Mouse (Mus musculus) kidney, adult 2 months (tissue): ENCODE measurements around the gene Cdk16. TPM values are rescaled to one million over a fixed set of nuclear protein-coding genes. Genes with fewer than 3 reads are reported as not detected.

Experiments used
- DNase-seq: peaks from one replicate; pipeline ENCODE4 v3.0.0; 2021
- H3K27ac ChIP-seq: fragments of 200-500 bp; 2 replicates; pipeline ENCODE4 v1.5.1; 2012; ENCODE audit warnings: low read depth, low read length, control low read depth, inconsistent platforms; ENCODE audit not compliant: insufficient read depth
- H3K27me3 ChIP-seq: fragments of 200-500 bp; replicated peaks from 2 replicates; pipeline ENCODE4 v1.6.1; 2012; ENCODE audit warnings: mild to moderate bottlenecking, moderate library complexity, low read length, inconsistent platforms; ENCODE audit not compliant: control insufficient read depth, insufficient read depth
- H3K36me3 ChIP-seq: fragments of 200-500 bp; 2 replicates; pipeline ENCODE4 v1.6.1; 2012; ENCODE audit warnings: mild to moderate bottlenecking, moderate library complexity, low read length, inconsistent platforms; ENCODE audit not compliant: control insufficient read depth, insufficient read depth
- H3K4me1 ChIP-seq: fragments of 200-500 bp; 2 replicates; pipeline ENCODE4 v1.6.1; 2011; ENCODE audit warnings: low read length; ENCODE audit not compliant: control insufficient read depth, insufficient read depth
- H3K4me3 ChIP-seq: fragments of 200-500 bp; 2 replicates; pipeline ENCODE4 v1.5.1; 2011; ENCODE audit warnings: mild to moderate bottlenecking, low read depth, low read length, control low read depth; ENCODE audit not compliant: insufficient read depth
- CTCF ChIP-seq: fragments of 200-500 bp; conservative IDR thresholded peaks from 2 replicates; pipeline ENCODE4 v1.5.1; 2011; ENCODE audit warnings: low read depth, mild to moderate bottlenecking, control low read depth, low read length, moderate library complexity, mixed read lengths; ENCODE audit not compliant: insufficient read depth, insufficient read length
- POLR2A ChIP-seq: fragments of 200-500 bp; IDR thresholded peaks from one replicate; pipeline ENCODE4 v1.6.1; 2011; ENCODE audit warnings: low read depth, low read length, control low read depth
- WGBS: fragments of 180-500 bp; shearing (Covaris S2); methylation state at CpG from one replicate; pipeline ENCODE4 v1.1.7; 2018; 5-methylcytosine and 5-hydroxymethylcytosine counted together
- polyA plus RNA-seq: library from polyadenylated mRNA; depleted of rRNA; stranded (reverse); fragments of >200 nt; gene quantifications from 2 replicates; pipeline ENCODE4 v1.2.3, GENCODE M21; 2012

Gene Cdk16
- polyA plus RNA-seq, 1 experiment: 148 TPM

DNA sequence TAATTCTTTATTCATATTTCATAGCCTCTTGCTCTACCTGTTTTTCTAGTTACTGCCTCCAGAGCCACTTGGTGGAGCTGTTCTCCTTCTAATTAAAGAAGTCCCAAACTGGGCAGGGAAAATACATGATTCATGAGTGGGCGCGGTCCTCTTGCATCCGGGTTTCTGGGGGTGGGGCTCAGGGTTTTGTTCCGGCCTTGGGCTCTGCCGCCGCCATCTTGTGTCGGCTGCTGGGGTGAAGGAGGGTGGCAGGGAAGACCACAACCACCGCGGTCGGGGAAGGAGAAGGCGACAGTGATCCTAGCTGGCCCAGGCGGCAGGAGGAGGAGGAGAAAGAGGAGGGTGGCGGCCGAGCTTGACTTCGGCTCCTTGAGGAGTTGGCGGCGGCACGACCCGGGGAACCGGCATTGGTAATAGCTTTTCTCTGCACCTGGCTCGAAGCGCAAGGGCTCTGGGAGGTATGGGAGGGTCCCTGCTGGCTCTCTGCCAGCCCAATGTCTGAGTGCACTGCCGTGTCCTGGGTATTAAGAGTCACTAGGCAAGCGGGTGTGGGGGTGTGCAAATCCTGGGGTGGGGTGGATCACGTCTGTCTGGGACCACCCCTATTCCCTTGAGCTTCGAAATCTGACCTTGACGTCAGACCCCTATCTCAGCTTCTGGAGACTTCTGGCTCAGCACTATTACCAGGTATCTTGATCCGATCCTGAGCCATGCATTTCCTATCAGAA lies 24.9 kb upstream of the Cdk16 start:
- H3K4me1 ChIP-seq: peaks cover 3% of the 10 kb centered on the region; the same call in 1 of the 2 replicates
- under 1% methylated on average over 19 of the region's 28 CpGs for WGBS
- H3K4me3 ChIP-seq: peak overlapping the region; percentile 96
- peak; percentile 94 for DNase-seq
- no peaks in the 10 kb centered on the region for H3K36me3 ChIP-seq
- peak overlapping the region; percentile 90 for H3K27ac ChIP-seq
- TF ChIP-seq POLR2A: peak; percentile 37
- TF ChIP-seq CTCF: peak; percentile 33
- no peaks in the 10 kb centered on the region for H3K27me3 ChIP-seq

DNA sequence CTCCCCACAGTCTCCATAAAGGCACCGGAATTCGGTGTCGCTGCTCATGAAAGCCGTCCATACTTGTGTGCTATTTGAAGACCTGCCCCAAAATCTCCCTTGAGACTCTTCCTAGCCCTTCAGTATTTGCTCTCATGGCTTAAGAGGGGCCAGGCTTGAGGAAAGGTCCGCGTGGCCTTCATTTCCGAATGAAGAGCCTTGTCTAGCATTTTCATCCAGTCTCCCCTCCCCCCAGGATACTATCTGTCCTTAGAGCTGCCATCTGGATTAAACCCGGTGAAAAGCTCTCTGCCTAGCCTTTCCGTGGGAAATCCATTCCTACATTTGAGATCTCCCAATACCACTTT lies 24.3 kb upstream of the Cdk16 start:
- TF ChIP-seq POLR2A (no peak), CTCF (no peak)
- H3K4me3 ChIP-seq: peak overlapping the region; percentile 96
- peak; percentile 19 for DNase-seq
- peaks cover 3% of the 10 kb centered on the region; the same call in 1 of the 2 replicates for H3K4me1 ChIP-seq
- H3K27me3 ChIP-seq: no peaks in the 10 kb centered on the region
- no peaks in the 10 kb centered on the region for H3K36me3 ChIP-seq
- H3K27ac ChIP-seq: peak overlapping the region; percentile 90; the same call in 1 of the 2 replicates
- 0% methylated on average over 9 of the region's 9 CpGs for WGBS

DNA sequence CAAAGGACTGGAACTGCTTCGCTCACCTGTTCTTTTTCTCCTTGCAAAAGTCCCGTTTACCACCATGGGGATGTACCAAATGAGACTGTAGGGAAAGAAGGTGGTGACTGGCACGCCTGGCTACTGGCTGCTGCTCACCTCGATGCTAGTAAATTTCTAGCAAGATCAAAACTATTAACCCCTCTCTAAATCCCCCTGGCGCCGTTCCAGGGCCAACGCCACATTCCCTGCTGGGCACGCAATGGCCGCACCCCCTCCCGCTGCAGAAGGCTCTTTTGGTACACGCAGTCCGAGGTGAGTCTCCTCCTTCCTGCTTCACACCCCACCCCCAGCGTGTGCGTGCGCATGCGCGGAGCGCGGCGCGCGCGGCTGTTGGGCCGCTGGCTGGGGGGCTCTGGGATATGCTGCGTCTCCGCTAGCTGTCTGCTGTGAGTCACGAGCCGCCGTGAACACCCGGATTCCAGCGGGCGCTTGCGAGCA lies 354 bp downstream of the Cdk16 start:
- Histone ChIP-seq H3K4me3 (peak overlapping the region; percentile 97), H3K27ac (peak overlapping the region; percentile 92), H3K27me3 (no peaks in the 10 kb centered on the region), H3K36me3 (no peaks in the 10 kb centered on the region), H3K4me1 (peaks cover 7% of the 10 kb centered on the region; the same call in 1 of the 2 replicates)
- peak; percentile 28 for TF ChIP-seq POLR2A
- TF ChIP-seq CTCF: no peak
- under 1% methylated on average over 33 of the region's 33 CpGs for WGBS
- peak; percentile 87 for DNase-seq

DNA sequence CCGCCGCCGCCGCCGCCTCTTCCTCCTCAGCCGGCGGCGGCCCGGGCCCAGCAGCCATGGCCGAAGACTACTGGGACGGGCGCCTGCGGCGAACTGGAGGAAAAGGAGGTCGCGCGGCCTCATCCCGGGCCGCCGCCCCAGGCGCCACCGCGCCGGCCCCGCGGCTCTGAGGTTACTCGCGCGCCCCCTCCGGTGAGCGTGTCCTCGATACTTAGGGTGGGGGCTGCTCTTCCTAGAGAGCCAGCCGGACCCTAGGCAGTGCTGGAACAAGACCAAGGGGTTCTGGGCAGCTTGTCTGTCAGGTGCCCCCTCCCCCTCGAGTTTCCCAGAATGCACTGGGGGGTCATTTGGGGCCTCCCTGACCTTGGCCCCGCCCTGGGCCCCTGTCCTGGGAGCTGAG lies 861 bp downstream of the Cdk16 start:
- TF ChIP-seq POLR2A: no peak
- TF ChIP-seq CTCF: no peak
- H3K27ac ChIP-seq: peak overlapping the region; percentile 21
- H3K4me3 ChIP-seq: peak overlapping the region; percentile 97
- DNase-seq: peak; percentile 66
- H3K4me1 ChIP-seq: peaks cover 7% of the 10 kb centered on the region; the same call in 1 of the 2 replicates
- no peaks in the 10 kb centered on the region for H3K27me3 ChIP-seq
- 0% methylated on average over 13 of the region's 35 CpGs for WGBS
- no peaks in the 10 kb centered on the region for H3K36me3 ChIP-seq

DNA sequence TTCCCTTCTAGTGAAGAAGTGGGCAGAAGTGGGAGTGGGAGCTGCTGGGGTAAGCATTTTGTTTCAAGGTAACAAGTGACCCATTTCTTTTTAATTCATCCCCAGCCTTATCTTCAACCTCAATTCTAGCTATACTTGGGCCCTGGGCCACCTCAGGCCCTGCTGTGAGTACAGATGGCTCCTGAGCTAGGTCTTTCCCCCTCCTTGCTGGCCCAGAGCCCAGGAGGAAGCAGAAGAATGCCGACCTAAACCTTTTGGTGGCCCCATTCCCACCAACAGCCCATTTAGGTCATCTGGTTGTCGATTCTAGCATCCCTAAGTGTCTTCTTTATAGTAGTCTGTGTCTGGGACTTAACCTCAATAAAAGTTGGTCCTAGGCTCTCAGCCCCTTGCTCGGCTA lies 3.8 kb downstream of the Cdk16 start:
- Histone ChIP-seq H3K27ac (no peak overlapping the region), H3K4me3 (no peak overlapping the region), H3K4me1 (peaks cover 7% of the 10 kb centered on the region; the same call in 1 of the 2 replicates), H3K27me3 (no peaks in the 10 kb centered on the region), H3K36me3 (no peaks in the 10 kb centered on the region)
- WGBS: 26% methylated on average over 3 of the region's 3 CpGs
- no peak for DNase-seq
- TF ChIP-seq CTCF: no peak
- no peak for TF ChIP-seq POLR2A

DNA sequence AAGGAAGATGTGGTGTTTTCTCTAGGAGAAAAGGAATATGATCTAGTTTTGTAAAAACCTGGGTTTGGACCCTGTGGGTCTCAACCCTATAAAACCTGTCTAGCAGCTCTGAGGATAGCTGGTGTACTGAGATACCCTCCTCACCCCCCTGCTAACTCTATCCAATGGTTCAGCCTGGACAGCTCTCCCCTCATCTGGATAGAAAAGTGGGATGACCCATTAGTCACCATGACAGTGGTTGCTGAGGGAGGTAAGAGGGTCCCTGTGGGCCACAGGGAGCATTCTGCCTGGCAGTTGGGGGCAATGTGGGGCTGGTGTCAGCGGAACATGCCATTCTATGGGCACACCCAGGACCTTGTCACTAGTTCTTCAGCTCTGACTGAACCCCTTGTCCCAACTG lies 4.9 kb downstream of the Cdk16 start:
- H3K4me3 ChIP-seq: no peak overlapping the region
- H3K27ac ChIP-seq: no peak overlapping the region
- 79% methylated on average over 1 of the region's 1 CpGs for WGBS
- no peak for DNase-seq
- no peak for TF ChIP-seq POLR2A
- no peak for TF ChIP-seq CTCF
- no peaks in the 10 kb centered on the region for H3K36me3 ChIP-seq
- H3K27me3 ChIP-seq: no peaks in the 10 kb centered on the region
- H3K4me1 ChIP-seq: peaks cover 4% of the 10 kb centered on the region; the same call in 1 of the 2 replicates

DNA sequence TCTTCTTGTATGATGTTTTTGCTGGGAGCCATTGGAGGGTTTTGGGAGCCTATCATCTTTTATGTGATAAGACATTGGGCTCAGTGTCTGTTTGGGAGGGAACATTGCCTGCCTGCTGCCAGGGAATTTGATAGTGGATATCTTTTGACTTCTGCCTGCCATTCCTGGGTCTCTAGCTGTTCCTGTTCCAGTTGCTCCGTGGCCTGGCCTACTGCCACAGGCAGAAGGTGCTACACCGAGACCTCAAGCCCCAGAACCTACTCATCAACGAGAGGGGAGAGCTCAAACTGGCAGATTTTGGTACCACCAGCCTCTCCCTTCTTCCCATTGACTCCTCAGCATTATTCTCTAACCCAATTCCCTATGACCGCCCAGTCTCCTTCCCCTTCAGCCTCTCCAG lies 8.1 kb downstream of the Cdk16 start:
- 86% methylated on average over 4 of the region's 4 CpGs for WGBS
- Histone ChIP-seq H3K4me3 (no peak overlapping the region), H3K4me1 (no peaks in the 10 kb centered on the region), H3K36me3 (no peaks in the 10 kb centered on the region; the same call in 1 of the 2 replicates), H3K27me3 (no peaks in the 10 kb centered on the region), H3K27ac (no peak overlapping the region)
- no peak for DNase-seq
- TF ChIP-seq CTCF (no peak), POLR2A (no peak)
